Mouse (Mus musculus): ENCODE data around the gene Ttc21a. TPM values are rescaled to one million over a fixed set of nuclear protein-coding genes. Genes with fewer than 3 reads are reported as not detected.

Ttc21a gene
- 0.40 and 0.79 TPM in 2 replicates for total RNA-seq (2012; rRNA removed)

DNA sequence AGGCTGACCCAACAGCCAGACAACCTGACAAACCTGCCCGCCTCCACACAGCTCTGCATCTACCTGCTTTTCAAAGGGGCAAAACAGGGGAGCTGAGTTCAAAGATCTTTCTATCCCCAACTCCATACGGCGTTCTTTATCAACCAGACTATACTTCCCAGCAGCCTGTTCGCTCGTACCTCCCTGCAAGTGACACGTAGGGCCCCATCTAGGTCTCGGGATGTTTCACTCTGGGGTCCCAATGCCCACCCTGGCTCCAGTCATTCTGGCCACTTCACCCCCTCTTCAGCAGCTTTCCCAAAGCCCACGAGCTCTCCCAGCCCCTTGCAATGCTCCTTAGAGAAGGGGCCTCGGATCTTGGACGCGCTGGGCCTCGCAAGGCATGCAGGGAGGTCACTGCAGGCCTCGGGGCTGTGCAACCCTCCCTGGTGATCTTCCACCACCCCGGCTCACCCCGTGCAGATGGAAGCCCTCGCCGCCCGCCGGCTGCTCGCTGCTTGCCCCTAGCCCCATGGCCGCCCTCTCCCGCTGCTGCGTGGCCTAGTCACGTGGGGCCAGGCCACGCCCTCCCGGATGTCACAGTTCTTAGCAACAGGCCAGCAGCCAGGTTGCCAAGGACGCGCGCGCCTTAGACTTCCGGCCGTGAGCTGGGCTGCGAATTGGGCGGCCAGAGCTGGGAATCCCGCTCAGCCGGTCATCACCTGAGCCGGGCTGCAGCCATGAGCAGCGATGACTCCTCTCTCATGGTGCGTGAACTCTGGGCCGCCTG, at the start of gene Ttc21a, which contains the start of gene Gorasp1:
Gene Ttc21a, plus strand, starts transcription at position 602 of the 769 bp plus-strand sequence.
Gene Gorasp1, minus strand, starts transcription at position 561 of the 769 bp plus-strand sequence.
- TF ChIP-seq HCFC1 (IDR thresholded peaks at IDR 0.05; ENCODE audit: borderline replicate concordance, insufficient read depth, low read length) (peak; percentile 21; the same call in 1 of the 2 replicates), ZC3H11A (IDR thresholded peaks at IDR 0.05; ENCODE audit: borderline replicate concordance, low read depth, low read length) (no peak)
- Histone ChIP-seq H3K4me1 (ENCODE audit: control insufficient read depth in 2 of 2, insufficient read depth in 2 of 2, low read length in 2 of 2, poor library complexity in 1 of 2) (peaks cover under 1 to 28% of the 10 kb centered on the region in 2 experiments; a peak in 3 of 4 replicates), H3K27ac (ENCODE audit: insufficient read depth, low read depth, low read length, poor library complexity, severe bottlenecking) (no peak within 1 kb of the TSS), H3K4me3 (ENCODE audit: insufficient read depth in 1 of 2, low read depth in 1 of 2, low read length in 2 of 2, poor library complexity in 1 of 2, severe bottlenecking in 1 of 2) (peak within 1 kb of the TSS; percentile 75 to 87), H3K36me3 (ENCODE audit: control insufficient read depth, insufficient read depth, low read length, poor library complexity, severe bottlenecking) (no peaks in the 10 kb centered on the region; the same call in 1 of the 2 replicates), H3K9ac (ENCODE audit: insufficient read depth, low read depth, low read length, poor library complexity, severe bottlenecking) (peak within 1 kb of the TSS; percentile 88), H3K9me3 (ENCODE audit: control insufficient read depth, insufficient read depth, low read depth, low read length) (no peaks in the 10 kb centered on the region)
- DNase-seq (ENCODE audit: low read depth, low spot score): peak; percentile 83
- in situ Hi-C loops (cut with MboI; ENCODE audit: low sequenced_read_pairs in 2 of 2, unreplicated experiment in 2 of 2): no loop called here

DNA sequence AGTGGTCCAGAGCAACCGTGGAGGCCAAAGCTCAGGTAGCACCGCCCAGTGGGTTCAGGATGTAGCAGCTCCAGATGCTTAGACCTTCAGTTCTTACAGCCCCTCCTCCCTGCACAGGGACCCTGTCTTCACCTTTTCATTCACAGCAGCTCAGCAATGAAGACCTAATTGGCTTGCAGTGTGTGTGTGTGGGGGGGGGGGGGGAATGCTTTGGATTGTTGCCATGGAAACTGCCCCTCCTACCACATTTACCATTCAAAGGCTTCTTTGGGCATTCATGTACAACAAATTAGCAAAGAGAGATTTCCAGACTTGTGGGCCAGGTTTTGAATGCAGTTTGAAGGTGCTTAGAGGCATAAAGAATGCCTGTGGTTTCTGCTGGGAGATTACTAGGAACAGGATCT, 48.6 kb upstream of the Ttc21a start:
- in situ Hi-C loops (cut with MboI; ENCODE audit: low sequenced_read_pairs in 2 of 2, unreplicated experiment in 2 of 2): no loop called here
- DNase-seq (ENCODE audit: low read depth, low spot score): no peak
- no peaks in the 10 kb centered on the region for H3K36me3 ChIP-seq (ENCODE audit: control insufficient read depth, insufficient read depth, low read length, poor library complexity, severe bottlenecking)
- H3K9ac ChIP-seq (ENCODE audit: insufficient read depth, low read depth, low read length, poor library complexity, severe bottlenecking): no peak overlapping the region
- H3K9me3 ChIP-seq (ENCODE audit: control insufficient read depth, insufficient read depth, low read depth, low read length): no peaks in the 10 kb centered on the region; the same call in 1 of the 2 replicates
- no peak overlapping the region for H3K27ac ChIP-seq (ENCODE audit: insufficient read depth, low read depth, low read length, poor library complexity, severe bottlenecking)
- H3K4me3 ChIP-seq (ENCODE audit: insufficient read depth in 1 of 2, low read depth in 1 of 2, low read length in 2 of 2, poor library complexity in 1 of 2, severe bottlenecking in 1 of 2): no peak overlapping the region
- no peak for TF ChIP-seq ZNF384 (IDR thresholded peaks at IDR 0.05; ENCODE audit: low read depth, low read length)
- no peak for TF ChIP-seq ZC3H11A (IDR thresholded peaks at IDR 0.05; ENCODE audit: borderline replicate concordance, low read depth, low read length)
- TF ChIP-seq HCFC1 (IDR thresholded peaks at IDR 0.05; ENCODE audit: borderline replicate concordance, insufficient read depth, low read length): no peak
- TF ChIP-seq MAFK (IDR thresholded peaks at IDR 0.05; ENCODE audit: insufficient read depth, low read depth, low read length): no peak
- TF ChIP-seq CHD2 (IDR thresholded peaks at IDR 0.05; ENCODE audit: low read depth, low read length): no peak
- no peaks in the 10 kb centered on the region for H3K4me1 ChIP-seq (ENCODE audit: control insufficient read depth in 2 of 2, insufficient read depth in 2 of 2, low read length in 2 of 2, poor library complexity in 1 of 2)

DNA sequence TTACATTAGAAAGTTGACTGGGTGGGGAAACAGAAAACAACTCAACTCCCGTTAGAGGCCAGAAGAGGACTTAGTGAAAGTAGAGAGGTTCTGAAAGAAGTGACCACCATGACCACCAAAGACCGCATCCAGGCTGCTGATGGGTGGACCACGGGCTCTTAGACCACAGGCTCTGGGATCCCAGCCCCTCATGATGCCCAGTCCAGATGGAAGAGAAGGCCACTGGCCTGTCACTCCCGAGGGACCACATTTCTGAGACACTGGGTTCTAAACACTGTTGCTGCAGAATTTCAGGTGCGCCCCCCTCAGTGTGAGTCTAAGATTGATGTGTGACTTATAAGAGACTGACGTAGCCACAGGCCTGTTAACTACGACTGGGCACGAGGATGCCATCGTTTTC, 48.0 kb upstream of the Ttc21a start:
- no peak for TF ChIP-seq CHD2 (IDR thresholded peaks at IDR 0.05; ENCODE audit: low read depth, low read length)
- no peak overlapping the region for H3K9ac ChIP-seq (ENCODE audit: insufficient read depth, low read depth, low read length, poor library complexity, severe bottlenecking)
- H3K9me3 ChIP-seq (ENCODE audit: control insufficient read depth, insufficient read depth, low read depth, low read length): no peaks in the 10 kb centered on the region; the same call in 1 of the 2 replicates
- H3K4me1 ChIP-seq (ENCODE audit: control insufficient read depth in 2 of 2, insufficient read depth in 2 of 2, low read length in 2 of 2, poor library complexity in 1 of 2): no peaks in the 10 kb centered on the region
- H3K36me3 ChIP-seq (ENCODE audit: control insufficient read depth, insufficient read depth, low read length, poor library complexity, severe bottlenecking): no peaks in the 10 kb centered on the region
- in situ Hi-C loops (cut with MboI; ENCODE audit: low sequenced_read_pairs in 2 of 2, unreplicated experiment in 2 of 2): no loop called here
- no peak for DNase-seq (ENCODE audit: low read depth, low spot score)
- no peak overlapping the region for H3K27ac ChIP-seq (ENCODE audit: insufficient read depth, low read depth, low read length, poor library complexity, severe bottlenecking)
- no peak overlapping the region for H3K4me3 ChIP-seq (ENCODE audit: insufficient read depth in 1 of 2, low read depth in 1 of 2, low read length in 2 of 2, poor library complexity in 1 of 2, severe bottlenecking in 1 of 2)

DNA sequence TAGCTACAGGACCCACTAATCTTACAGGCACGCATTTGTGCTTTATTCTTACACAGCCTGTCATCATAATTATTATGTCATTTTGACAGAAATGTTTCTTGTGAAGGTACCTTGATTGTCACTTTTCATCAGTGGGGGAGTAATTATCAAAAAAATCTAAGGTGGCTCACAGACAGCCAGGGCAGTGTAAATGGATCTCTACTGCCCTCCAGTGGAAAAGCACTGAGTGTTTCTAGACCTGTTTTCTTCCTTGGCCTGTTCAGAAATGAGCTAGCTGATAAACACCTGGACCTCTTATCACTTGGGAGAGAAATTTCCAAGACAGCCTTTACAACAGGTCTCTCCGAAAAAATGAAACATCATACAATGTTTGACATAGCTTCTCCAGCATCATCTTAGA, 46.7 kb upstream of the Ttc21a start:
- Histone ChIP-seq H3K4me3 (ENCODE audit: insufficient read depth in 1 of 2, low read depth in 1 of 2, low read length in 2 of 2, poor library complexity in 1 of 2, severe bottlenecking in 1 of 2) (no peak overlapping the region), H3K27ac (ENCODE audit: insufficient read depth, low read depth, low read length, poor library complexity, severe bottlenecking) (no peak overlapping the region), H3K36me3 (ENCODE audit: control insufficient read depth, insufficient read depth, low read length, poor library complexity, severe bottlenecking) (no peaks in the 10 kb centered on the region), H3K9ac (ENCODE audit: insufficient read depth, low read depth, low read length, poor library complexity, severe bottlenecking) (no peak overlapping the region), H3K4me1 (ENCODE audit: control insufficient read depth in 2 of 2, insufficient read depth in 2 of 2, low read length in 2 of 2, poor library complexity in 1 of 2) (no peaks in the 10 kb centered on the region), H3K9me3 (ENCODE audit: control insufficient read depth, insufficient read depth, low read depth, low read length) (no peaks in the 10 kb centered on the region; the same call in 1 of the 2 replicates)
- in situ Hi-C loops (cut with MboI; ENCODE audit: low sequenced_read_pairs in 2 of 2, unreplicated experiment in 2 of 2): no loop called here
- TF ChIP-seq ZC3H11A (IDR thresholded peaks at IDR 0.05; ENCODE audit: borderline replicate concordance, low read depth, low read length): peak; percentile 26; the same call in 1 of the 2 replicates
- no peak for TF ChIP-seq CHD2 (IDR thresholded peaks at IDR 0.05; ENCODE audit: low read depth, low read length)
- TF ChIP-seq MAFK (IDR thresholded peaks at IDR 0.05; ENCODE audit: insufficient read depth, low read depth, low read length): no peak
- TF ChIP-seq HCFC1 (IDR thresholded peaks at IDR 0.05; ENCODE audit: borderline replicate concordance, insufficient read depth, low read length): no peak
- 0 out of 2 replicates have a peak, but pooled peaks have one; percentile 37 for TF ChIP-seq ZNF384 (IDR thresholded peaks at IDR 0.05; ENCODE audit: low read depth, low read length)
- DNase-seq (ENCODE audit: low read depth, low spot score): no peak
